Mouse (Mus musculus) layer of hippocampus, adult 2 months (tissue): ENCODE measurements around the gene Pklr. TPM values are rescaled to one million over a fixed set of nuclear protein-coding genes. Genes with fewer than 3 reads are reported as not detected.

Source experiments
- DNase-seq, 2 experiments: peaks; one replicate each; pipeline ENCODE4 v3.0.0; 2022; ENCODE audit warnings: low spot score in 2 of 2
- H3K27ac ChIP-seq: fragments of 200-600 bp; 2 replicates; pipeline ENCODE4 v1.8.1; 2022
- H3K4me3 ChIP-seq: fragments of 200-600 bp; 2 replicates; pipeline ENCODE4 v1.8.1; 2022; ENCODE audit warnings: mild to moderate bottlenecking
- CTCF ChIP-seq: fragments of 200-600 bp; conservative IDR thresholded peaks from 2 replicates; pipeline ENCODE4 v1.8.1; 2022; ENCODE audit warnings: antibody characterized with exemption, mild to moderate bottlenecking, moderate library complexity
- long read RNA-seq, 2 experiments: library from polyadenylated mRNA; stranded (forward); transcript quantifications; one replicate each; pipeline ENCODE4 v2.0.0; 2021; ENCODE audit warnings: borderline mapping rate in 2 of 2
- total RNA-seq, 2 experiments: library from RNA; stranded (reverse); gene quantifications; 2 replicates each; pipeline ENCODE4 v1.2.3; 2021

Gene Pklr
- total RNA-seq = not detected
- long read RNA-seq, experiment 1 = 0 reads
- long read RNA-seq, experiment 2 = 0 reads

DNA sequence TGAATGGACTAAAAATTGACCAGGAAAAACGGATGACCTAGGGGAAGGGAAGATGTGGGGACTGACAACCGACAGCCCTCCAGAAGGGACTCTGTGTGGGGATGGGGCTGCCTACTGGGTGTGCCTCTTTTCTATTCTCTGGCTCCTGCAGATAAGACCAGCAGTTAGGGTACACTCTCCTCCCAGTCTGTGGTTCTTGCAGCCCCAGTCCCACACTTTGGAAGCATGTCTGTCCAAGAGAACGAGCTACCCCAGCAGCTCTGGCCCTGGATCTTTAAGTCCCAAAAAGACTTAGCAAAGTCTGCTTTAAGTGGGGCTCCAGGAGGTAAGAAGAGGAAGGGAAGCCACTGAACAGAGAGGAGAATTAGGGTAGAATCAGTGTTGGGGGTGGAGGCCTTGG, at the start of gene Pklr:
Gene Pklr (plus strand): TSS at position 185 of the 400 bp plus-strand sequence.
- no peak within 1 kb of the TSS for H3K4me3 ChIP-seq
- no peak within 1 kb of the TSS for H3K27ac ChIP-seq
- no peak for TF ChIP-seq CTCF
- DNase-seq = no peak

DNA sequence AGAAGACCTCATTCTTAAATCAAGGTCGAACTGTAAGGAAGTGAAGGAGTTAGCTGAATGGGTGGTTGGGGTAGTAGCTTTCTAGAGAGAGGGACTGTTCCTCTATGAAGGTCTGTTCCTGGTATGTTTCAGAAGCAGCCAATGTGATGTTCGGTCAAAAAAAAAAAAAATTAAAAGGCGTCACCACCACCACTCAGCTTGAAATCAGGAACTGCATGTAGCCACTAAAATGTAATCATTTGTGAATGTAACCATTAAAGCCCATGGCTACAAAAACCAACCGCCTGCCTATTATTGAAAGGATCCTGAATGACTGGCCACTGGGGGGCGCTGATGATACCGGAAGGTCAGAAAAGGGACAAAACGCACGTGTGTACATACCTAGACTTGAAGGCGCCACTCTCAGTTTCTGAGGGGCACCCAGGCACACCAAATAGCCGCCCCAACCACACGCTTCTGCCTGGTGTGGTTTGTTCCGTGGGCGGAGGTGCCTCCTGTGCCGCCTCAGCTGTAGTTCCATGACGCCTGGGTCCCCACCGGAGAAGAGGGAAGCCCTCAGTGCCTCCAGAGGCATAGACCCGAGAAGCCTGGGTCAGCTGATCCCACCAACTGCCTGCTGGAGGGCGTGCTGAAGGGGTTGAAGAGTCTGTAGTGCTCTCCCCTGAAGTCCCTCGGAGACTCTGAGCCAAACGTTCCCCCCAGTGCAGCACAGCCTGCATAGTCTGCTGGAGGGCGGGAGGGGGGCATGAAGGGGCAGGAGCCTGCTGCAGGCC, 48.4 kb upstream of the Pklr start:
- no peak overlapping the region for H3K27ac ChIP-seq

DNA sequence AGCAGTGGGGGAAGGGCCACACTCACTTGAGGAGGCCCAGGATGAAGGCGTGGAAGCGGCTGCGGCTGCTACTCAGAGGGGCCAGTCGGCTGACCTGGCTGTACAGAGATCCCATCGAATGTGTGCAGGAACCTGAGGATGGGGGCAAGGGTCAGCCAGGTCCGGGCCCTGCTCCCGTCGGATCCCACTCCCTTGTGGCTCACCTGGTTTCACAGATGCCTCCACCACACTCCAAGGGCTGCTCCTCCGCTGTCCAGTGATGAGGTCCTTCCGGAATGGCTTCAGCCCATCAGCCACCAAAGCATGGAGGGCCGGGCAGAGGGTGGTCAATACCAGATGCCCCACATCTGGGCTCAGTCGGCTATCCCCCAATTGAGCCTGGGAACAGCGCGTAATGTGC, 47.0 kb upstream of the Pklr start:
- peak overlapping the region; percentile 86 for H3K4me3 ChIP-seq

More for the DNA sequence above, 48.4 kb upstream of the Pklr start:
- H3K4me3 ChIP-seq = no peak overlapping the region; the same call in 1 of the 2 replicates
- peak; percentile 92 for TF ChIP-seq CTCF
- peak; percentile 63 to 86 for DNase-seq

DNA sequence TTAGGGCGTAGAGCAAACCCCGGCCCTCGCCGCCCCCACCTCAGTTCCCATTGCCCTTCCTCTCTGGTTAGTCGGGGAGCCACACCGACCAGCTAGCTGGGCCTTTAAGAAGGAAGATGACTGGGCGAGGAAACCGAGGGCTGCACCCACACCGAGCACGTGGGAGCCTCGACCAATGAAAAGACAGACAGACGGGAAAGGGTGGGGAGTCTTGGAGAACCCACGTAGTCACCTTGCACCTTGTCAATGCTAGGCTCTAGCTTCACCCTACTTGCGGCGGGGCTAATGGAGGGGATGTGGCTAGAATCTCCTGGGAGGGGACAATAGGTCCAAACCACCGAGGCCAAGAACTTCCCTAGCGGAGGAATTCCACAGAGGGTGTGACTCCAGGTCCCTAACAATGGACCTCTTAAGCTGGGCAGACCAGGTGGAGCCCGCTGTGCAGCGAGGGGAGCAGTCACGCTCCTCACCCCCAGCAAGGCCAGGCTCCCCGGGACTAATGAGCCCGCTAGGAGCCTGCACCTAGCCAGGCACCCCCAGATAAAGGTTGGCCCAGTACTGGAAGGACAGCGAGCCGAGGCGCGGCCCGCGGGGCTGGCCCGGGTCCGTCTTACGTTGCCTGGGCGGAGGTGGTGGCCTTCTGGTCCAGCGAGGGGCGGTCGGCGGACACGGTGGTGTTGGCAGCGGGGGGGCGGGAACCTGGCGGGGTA, 45.9 kb upstream of the Pklr start:
- peak; percentile 84 to 92 for DNase-seq
- H3K4me3 ChIP-seq = peak overlapping the region; percentile 86
- H3K27ac ChIP-seq = peak overlapping the region; percentile 88
- TF ChIP-seq CTCF = no peak

More for the DNA sequence above, 47.0 kb upstream of the Pklr start:
- H3K27ac ChIP-seq = no peak overlapping the region
- no peak for TF ChIP-seq CTCF
- DNase-seq = no peak

DNA sequence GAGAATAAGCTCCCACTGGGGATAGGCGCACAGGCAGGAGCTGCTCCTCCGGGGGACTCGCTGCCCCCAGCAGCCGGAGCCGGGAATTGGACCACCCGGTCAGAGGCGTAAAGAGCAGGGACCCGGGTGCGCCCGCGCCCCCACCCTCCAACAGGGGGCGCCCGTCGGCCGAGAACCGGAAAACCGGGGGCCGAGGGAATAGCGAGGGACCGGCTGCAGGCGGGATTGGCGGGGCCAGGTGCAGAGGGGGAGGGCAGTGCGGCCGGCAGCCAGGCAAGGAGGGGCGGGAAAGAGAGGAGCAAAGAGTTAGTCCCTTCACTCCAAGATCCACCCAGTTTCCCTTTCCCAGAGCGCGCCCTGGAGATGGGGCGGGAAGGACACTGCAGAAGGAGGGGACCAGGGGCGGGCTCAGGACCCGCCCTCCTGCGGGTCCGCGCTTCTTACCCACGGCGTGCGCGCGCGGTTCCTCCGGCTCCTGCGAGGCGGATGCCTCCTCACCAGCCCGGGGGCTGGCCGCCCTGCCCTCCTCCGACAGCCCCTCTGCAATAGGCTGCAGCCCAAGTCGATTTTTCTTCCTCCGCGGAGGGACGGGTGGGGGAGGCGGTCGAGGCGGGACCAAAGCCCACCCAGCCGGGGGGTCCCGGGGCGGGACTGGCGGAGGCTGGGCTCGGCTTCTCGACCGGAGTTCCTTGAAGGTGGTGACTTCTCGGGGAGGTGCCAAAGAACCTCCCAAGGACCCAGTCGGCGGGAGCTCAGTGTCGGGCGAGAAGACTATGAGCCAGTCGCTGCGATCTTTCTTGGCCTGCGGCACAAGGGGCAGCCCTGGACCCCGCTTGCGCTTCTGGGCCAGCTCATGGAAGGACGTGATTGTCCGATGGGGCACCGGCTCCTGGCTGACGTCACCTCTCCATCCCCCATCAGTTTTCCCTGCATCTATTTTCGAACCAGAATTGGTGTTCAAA, 45.0 kb upstream of the Pklr start:
- peak; percentile 81 to 85 for DNase-seq
- Histone ChIP-seq H3K27ac (peak overlapping the region; percentile 88), H3K4me3 (peak overlapping the region; percentile 86)
- TF ChIP-seq CTCF = peak; percentile 94

DNA sequence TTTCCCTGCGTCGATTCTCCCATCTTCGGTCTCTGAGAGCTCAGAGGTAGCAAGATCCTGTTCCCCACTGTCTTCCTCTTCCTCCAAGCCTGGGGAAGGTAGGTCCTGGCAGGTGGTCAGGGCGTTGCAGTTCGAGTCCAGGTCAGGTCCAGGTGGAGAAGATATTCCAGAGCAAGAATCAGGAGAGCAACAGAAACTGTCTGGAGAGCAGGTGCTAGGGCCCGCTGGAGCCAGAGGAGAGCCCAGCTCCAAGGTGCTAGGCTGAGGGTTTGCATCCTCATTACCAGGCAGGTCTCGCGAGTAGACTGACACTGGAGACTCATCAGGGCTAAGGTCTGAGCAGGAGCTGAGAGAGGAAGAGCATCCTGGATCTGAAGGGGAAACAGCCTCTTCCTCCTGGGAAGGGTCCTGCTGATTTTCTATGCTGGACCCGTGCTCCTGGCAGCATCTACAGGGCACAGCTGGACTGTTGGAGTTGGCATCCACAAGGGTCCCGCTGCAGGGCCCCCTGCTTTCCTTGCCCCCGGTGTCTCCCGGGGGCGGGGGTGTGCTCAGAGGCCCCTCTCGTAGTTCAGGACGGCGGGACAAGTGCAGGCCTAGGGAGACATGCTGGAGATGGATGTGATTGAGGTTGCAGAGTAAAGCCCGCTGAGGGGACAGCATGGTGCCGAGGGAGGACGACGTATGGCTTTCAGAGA, 44.0 kb upstream of the Pklr start:
- peak overlapping the region; percentile 88 for H3K27ac ChIP-seq
- H3K4me3 ChIP-seq = peak overlapping the region; percentile 86
- TF ChIP-seq CTCF = no peak
- DNase-seq = no peak

DNA sequence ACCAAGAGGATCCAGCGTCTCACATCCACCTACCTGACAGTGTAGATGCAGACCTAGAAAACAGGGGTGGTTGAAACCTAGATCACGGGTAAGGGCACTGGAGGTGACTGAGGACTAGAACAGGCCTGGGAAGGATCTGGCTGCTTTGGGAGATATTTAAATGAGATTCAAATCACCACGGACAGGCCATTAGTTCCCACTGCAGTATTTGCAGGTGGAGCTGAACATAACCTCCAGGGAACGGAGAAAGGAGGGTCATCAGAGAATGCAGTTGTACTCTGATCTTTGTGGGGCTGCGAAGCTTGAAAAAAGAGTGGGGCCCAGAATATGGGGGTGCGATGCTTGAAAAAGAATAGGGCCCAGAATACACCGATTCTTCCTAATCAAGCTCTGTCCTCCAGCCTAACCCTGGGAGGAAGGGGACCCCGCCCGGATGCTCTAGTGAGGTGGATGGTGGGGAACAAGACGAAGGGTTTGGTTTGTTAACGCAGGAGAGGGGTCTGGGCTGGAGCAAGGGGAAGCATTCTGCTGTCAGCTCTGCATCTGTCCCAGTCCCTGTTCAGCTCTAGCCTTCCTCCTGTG, 43.3 kb upstream of the Pklr start:
- Histone ChIP-seq H3K4me3 (peak overlapping the region; percentile 86), H3K27ac (peak overlapping the region; percentile 88)
- no peak for DNase-seq
- TF ChIP-seq CTCF = no peak

DNA sequence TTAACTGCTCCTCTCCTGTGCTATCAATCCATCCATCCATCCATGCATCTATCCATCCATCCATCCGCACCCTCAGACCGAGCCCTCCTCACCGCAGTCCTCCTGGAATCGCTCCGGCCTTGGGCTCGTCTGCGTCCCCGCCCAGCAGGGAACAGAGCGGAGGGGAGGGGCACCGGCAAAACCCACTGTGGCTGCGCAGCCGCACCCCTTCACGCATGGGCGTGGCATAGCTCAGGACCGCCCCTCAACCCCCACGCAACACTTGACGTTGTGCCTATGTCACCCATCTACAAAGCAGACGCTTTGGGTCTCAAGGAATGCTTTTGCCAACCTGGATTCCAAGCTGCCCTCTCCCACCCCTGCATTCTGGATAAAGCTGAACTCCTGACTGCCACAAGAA, 42.8 kb upstream of the Pklr start, which contains the start of gene Rusc1:
Gene Rusc1 (minus strand): TSS at position 137 of the 400 bp plus-strand sequence.
- Histone ChIP-seq H3K4me3 (peak within 1 kb of the TSS; percentile 86), H3K27ac (peak within 1 kb of the TSS; percentile 88)
- TF ChIP-seq CTCF = no peak
- DNase-seq = peak; percentile 95

DNA sequence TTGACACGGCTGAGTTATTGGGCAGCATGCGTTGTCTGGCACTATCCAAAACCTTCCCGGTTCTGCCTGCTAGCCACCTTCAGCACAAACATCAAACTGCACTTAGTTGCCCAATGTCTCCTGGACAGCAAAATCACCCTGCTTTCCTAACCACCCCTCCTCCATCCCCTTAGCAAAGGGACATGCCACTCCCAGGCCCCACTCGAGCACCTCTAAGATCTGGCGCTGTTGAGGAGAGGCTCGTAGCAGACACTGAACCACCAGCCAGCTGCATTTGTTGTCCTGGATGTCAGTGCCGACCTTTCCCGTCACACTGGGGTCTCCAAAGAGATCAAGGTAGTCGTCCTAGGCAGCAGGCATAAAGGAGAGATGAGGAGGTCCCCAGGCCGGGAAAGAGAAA, 41.9 kb upstream of the Pklr start:
- TF ChIP-seq CTCF = no peak
- Histone ChIP-seq H3K4me3 (no peak overlapping the region), H3K27ac (no peak overlapping the region)
- no peak for DNase-seq

DNA sequence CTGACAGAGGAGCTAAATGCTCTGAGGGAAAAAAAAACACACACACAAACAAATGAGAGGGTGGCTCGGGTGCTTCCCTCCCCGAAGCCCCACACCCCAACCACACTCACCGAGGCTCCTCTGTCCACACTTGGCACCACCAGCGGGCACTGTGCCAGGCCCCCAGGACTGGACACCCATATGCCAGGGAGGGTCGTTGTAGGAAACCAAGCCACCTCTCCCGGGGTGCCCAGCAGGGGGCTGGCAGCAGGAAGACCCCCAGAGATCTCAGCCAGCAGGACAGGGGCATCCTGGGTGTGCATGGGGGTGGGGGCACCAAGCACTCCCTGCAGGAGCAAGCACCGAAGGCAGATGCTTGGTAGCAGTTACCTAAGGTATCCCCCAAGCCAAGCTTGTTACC, 35.1 kb upstream of the Pklr start, which contains the start of gene Gm43738:
Gene Gm43738 (minus strand): TSS at position 289 of the 400 bp plus-strand sequence.
- no peak for DNase-seq
- peak within 1 kb of the TSS; percentile 85 for H3K27ac ChIP-seq
- TF ChIP-seq CTCF = no peak
- H3K4me3 ChIP-seq = peak within 1 kb of the TSS; percentile 76

DNA sequence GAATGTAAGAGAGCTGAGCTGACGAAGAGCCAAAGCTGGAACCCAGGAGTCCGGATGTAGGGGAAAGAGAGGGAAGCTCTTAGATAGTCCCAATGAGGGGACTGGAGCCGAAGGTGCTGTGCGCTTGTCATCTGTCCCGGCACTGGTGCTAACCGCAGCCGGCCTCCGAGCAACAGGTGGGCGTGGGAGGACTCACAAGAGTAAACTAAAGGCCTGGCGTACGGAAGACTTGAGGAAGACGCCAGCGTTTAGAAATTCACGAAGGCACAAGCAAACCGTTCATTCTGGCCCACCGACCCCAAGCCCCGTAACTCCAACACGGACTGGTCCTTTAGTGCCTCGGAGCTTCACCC, 34.5 kb upstream of the Pklr start:
- H3K4me3 ChIP-seq = peak overlapping the region; percentile 76
- no peak for DNase-seq
- no peak for TF ChIP-seq CTCF
- peak overlapping the region; percentile 85 for H3K27ac ChIP-seq
